Comparison of ENCODE assay signal across 18 mouse cellular contexts in genomic region chr4:126099365-126099764, GRCm38 (mm10). TPM values are rescaled to one million over a fixed set of nuclear protein-coding genes. Genes with fewer than 3 reads are reported as not detected.
DNase-seq lines count a peak whose midpoint lies in the region; ATAC-seq and TF ChIP-seq lines count a peak whose summit lies in the region.
"Had no signal": no experiment of that assay in that cellular context is flagged by ENCODE, and none has a peak within 500 bp of the region (broad histone marks: within the 10 kb centered on the region; RNA-seq: fewer than 3 reads in every experiment).

No protein-coding gene starts in this region.

- H3K36me3 ChIP-seq in heart, embryonic 14.5 days (ENCODE audit: control insufficient read depth, insufficient read depth, low read length) = peaks cover 18% of the 10 kb centered on the region
- peaks cover 0 to 26% of the 10 kb centered on the region in 2 experiments; a peak in 2 of 4 replicates for H3K36me3 ChIP-seq in MEL (ENCODE audit: control insufficient read depth in 1 of 2, insufficient read depth in 2 of 2, low read length in 2 of 2)
- no peaks in the 10 kb centered on the region for H3K36me3 ChIP-seq in liver, embryonic 16.5 days (ENCODE audit: control insufficient read depth, insufficient read depth)
- H3K36me3 ChIP-seq: midbrain, embryonic 15.5 days had no signal

- peak in 1 of 2 experiments; percentile 46; a peak in 1 of 4 replicates for TF ChIP-seq EP300 in MEL (IDR thresholded peaks at IDR 0.05; ENCODE audit: low read depth in 1 of 2, low read length in 2 of 2)

- no peak for TF ChIP-seq CTCF in MEL (IDR thresholded peaks at IDR 0.05 in 2 of 3, conservative IDR thresholded peaks at IDR 0.05 in 1 of 3; ENCODE audit: control insufficient read depth in 1 of 3, insufficient read depth in 1 of 3, low read depth in 2 of 3, low read length in 3 of 3, poor library complexity in 1 of 3, severe bottlenecking in 1 of 3)

- intact Hi-C loops in heart, postnatal 25 days (cut with DNase I) = loop anchor here (5.0 kb wide), 1 partner anchor 163 kb away; the partner anchor contains the start of gene Trappc3

- peak overlapping the region; percentile 40; the same call in 1 of the 2 replicates for H3K9ac ChIP-seq in heart, embryonic 14.5 days (ENCODE audit: low read length)
- H3K9ac ChIP-seq in MEL (ENCODE audit: control insufficient read depth, low read depth, low read length, poor library complexity, severe bottlenecking) = no peak overlapping the region
- peak overlapping the region; percentile 52 for H3K9ac ChIP-seq in liver, embryonic 16.5 days (ENCODE audit: low read depth, low read length)
- H3K9ac ChIP-seq: forebrain, embryonic 12.5 days; midbrain, embryonic 15.5 days had no signal

- no peak for TF ChIP-seq POLR2A in MEL (IDR thresholded peaks at IDR 0.05; ENCODE audit: control insufficient read depth in 1 of 2, insufficient read depth in 1 of 2, low read depth in 1 of 2, low read length in 2 of 2, poor library complexity in 1 of 2)

- peaks cover 16% of the 10 kb centered on the region for H3K79me2 ChIP-seq in MEL (ENCODE audit: control insufficient read depth, insufficient read depth, low read length, poor library complexity)

- no peak for ATAC-seq in heart, embryonic 14.5 days (ENCODE audit: insufficient number of reproducible peaks, insufficient read depth, low FRiP score, low read depth)
- no peak for ATAC-seq in liver, embryonic 16.5 days (ENCODE audit: low read depth)
- ATAC-seq: CD4-positive, CD25-positive, alpha-beta regulatory T cell, adult 4 months; hindbrain, embryonic 16.5 days; midbrain, embryonic 15.5 days had no signal

- H3K9me3 ChIP-seq in heart, embryonic 14.5 days (ENCODE audit: control insufficient read depth, low read length) = no peaks in the 10 kb centered on the region
- H3K9me3 ChIP-seq in MEL (replicated peaks; ENCODE audit: insufficient read depth, low read length) = no peaks in the 10 kb centered on the region
- H3K9me3 ChIP-seq in liver, embryonic 16.5 days (replicated peaks; ENCODE audit: control insufficient read depth, low read length) = no peaks in the 10 kb centered on the region
- H3K9me3 ChIP-seq: forebrain, embryonic 12.5 days; midbrain, embryonic 15.5 days had no signal

- DNase-seq in heart, postnatal 25 days (ENCODE audit: low spot score) = no peak
- peak; percentile 68 for DNase-seq in MEL (ENCODE audit: low read depth, low spot score)
- peak; percentile 28 for DNase-seq in c-Kit-negative CD71-positive TER-119-positive erythroid progenitor cells, embryonic 14.5 days (ENCODE audit: low read depth, low spot score)
- DNase-seq in cerebellum, postnatal 36 days = no peak
- DNase-seq in right cerebral cortex, postnatal 36 days (ENCODE audit: low spot score in 2 of 2) = no peak
- DNase-seq: adrenal gland, postnatal 10 days; cerebellum, postnatal 14 days; kidney, adult 11 months; kidney, postnatal 14 days; layer of hippocampus, adult 9-11 months; lung, postnatal 36 days; right cerebral cortex, postnatal 25 days had no signal

- 88% methylated on average over 3 of the region's 3 CpGs for whole genome bisulfite sequencing in heart, embryonic 14.5 days
- WGBS in liver, embryonic 16.5 days (ENCODE audit: insufficient replicate concordance) = 44% methylated on average over 3 of the region's 3 CpGs

- H3K4me2 ChIP-seq in heart, embryonic 14.5 days (ENCODE audit: low read length) = peak overlapping the region; percentile 41
- peak overlapping the region; percentile 49 for H3K4me2 ChIP-seq in liver, embryonic 16.5 days (ENCODE audit: low read depth, low read length)
- H3K4me2 ChIP-seq: forebrain, embryonic 12.5 days; midbrain, embryonic 15.5 days had no signal

- peak overlapping the region; percentile 56 to 77 for H3K27ac ChIP-seq in heart, embryonic 14.5 days (replicated peaks in 1 of 2; ENCODE audit: control insufficient read depth in 1 of 2, insufficient read depth in 1 of 2, low read depth in 2 of 2, low read length in 2 of 2)
- peak overlapping the region; percentile 50 for H3K27ac ChIP-seq in MEL (ENCODE audit: control insufficient read depth, low read depth, low read length)
- peak overlapping the region; percentile 89 for H3K27ac ChIP-seq in liver, embryonic 16.5 days (ENCODE audit: low read length)
- H3K27ac ChIP-seq: forebrain, embryonic 12.5 days; midbrain, embryonic 15.5 days had no signal

- H3K4me3 ChIP-seq in heart, embryonic 14.5 days (ENCODE audit: control insufficient read depth in 1 of 2, insufficient read depth in 1 of 2, low read depth in 1 of 2, low read length in 2 of 2) = no peak overlapping the region
- no peak overlapping the region for H3K4me3 ChIP-seq in MEL (ENCODE audit: control insufficient read depth in 1 of 2, insufficient read depth in 1 of 2, low read depth in 2 of 2, low read length in 2 of 2)
- peak overlapping the region; percentile 17; the same call in 1 of the 2 replicates for H3K4me3 ChIP-seq in liver, embryonic 16.5 days (ENCODE audit: low read depth, low read length)
- H3K4me3 ChIP-seq: forebrain, embryonic 12.5 days; midbrain, embryonic 15.5 days had no signal

- TF ChIP-seq RAD21 in MEL (IDR thresholded peaks at IDR 0.05; ENCODE audit: low read depth, low read length) = no peak

- no peaks in the 10 kb centered on the region for H3K27me3 ChIP-seq in heart, embryonic 14.5 days (ENCODE audit: control insufficient read depth, insufficient read depth, low read length)
- H3K27me3 ChIP-seq in MEL (ENCODE audit: control insufficient read depth in 1 of 2, insufficient read depth in 2 of 2, low read length in 2 of 2) = no peaks in the 10 kb centered on the region
- H3K27me3 ChIP-seq in liver, embryonic 16.5 days (ENCODE audit: control insufficient read depth, insufficient read depth, low read depth, low read length) = no peaks in the 10 kb centered on the region
- H3K27me3 ChIP-seq: forebrain, embryonic 12.5 days; midbrain, embryonic 15.5 days had no signal

- H3K4me1 ChIP-seq in heart, embryonic 14.5 days (ENCODE audit: control insufficient read depth in 2 of 2, insufficient read depth in 2 of 2, low read length in 2 of 2) = peaks cover 23 to 36% of the 10 kb centered on the region in 2 experiments
- peaks cover 4 to 36% of the 10 kb centered on the region in 2 experiments; a peak in 3 of 4 replicates for H3K4me1 ChIP-seq in MEL (ENCODE audit: control insufficient read depth in 1 of 2, insufficient read depth in 2 of 2, low read length in 2 of 2)
- peaks cover 54% of the 10 kb centered on the region for H3K4me1 ChIP-seq in liver, embryonic 16.5 days (ENCODE audit: control insufficient read depth, low read depth, low read length)

TF ChIP-seq in MEL, 35 proteins besides CTCF, POLR2A, EP300 and RAD21 (continues in another document):
- TF ChIP-seq CHD2 (IDR thresholded peaks at IDR 0.05; ENCODE audit: low read length) = no peak
- no peak for TF ChIP-seq MEF2A (IDR thresholded peaks at IDR 0.05; ENCODE audit: extremely low read depth, insufficient replicate concordance, low read depth, low read length, poor library complexity, severe bottlenecking)
- 0 out of 2 replicates have a peak, but pooled peaks have one; percentile 28 for TF ChIP-seq MXI1 (IDR thresholded peaks at IDR 0.05; ENCODE audit: low read depth, low read length)
- peak; percentile 37; the same call in 1 of the 2 replicates for TF ChIP-seq ETS1 (IDR thresholded peaks at IDR 0.05; ENCODE audit: low read depth, low read length)
- TF ChIP-seq RCOR1 (IDR thresholded peaks at IDR 0.05; ENCODE audit: low read depth, low read length) = 0 out of 2 replicates have a peak, but pooled peaks have one; percentile 11
- peak; percentile 37; the same call in 1 of the 2 replicates for TF ChIP-seq ZNF384 (IDR thresholded peaks at IDR 0.05; ENCODE audit: low read depth, low read length)
- TF ChIP-seq BHLHE40 (IDR thresholded peaks at IDR 0.05; ENCODE audit: borderline replicate concordance, low read depth, low read length) = no peak

RNA-seq across cellular contexts. Expression of gene Lsm10, which starts 2.9 kb away (rescaled TPM):
- polyA plus RNA-seq in heart, embryonic 14.5 days (2014; fragmentation: Nextera tagmentation; extraction: Ambion mirVana) = 45.4 and 49.1 TPM in 2 replicates
- 10 to 100 TPM; 10.7 to 12.1 TPM for total RNA-seq in heart, postnatal 25 days (2021)
- total RNA-seq in MEL (2012; rRNA removed) = 33.9 and 35.0 TPM in 2 replicates
- polyA plus RNA-seq in MEL (2012; ENCODE audit: insufficient read depth in 1 of 2, insufficient read length in 2 of 2, low read depth in 1 of 2, low replicate concordance in 2 of 2, missing spikeins in 1 of 2) = 10 to 100 TPM in 1 of 2 experiments, not detected in 1; 49.6 TPM
- polyA plus RNA-seq in liver, embryonic 16.5 days (2015; fragmentation: Nextera tagmentation; extraction: Ambion mirVana) = 23.3 and 25.3 TPM in 2 replicates

RNA-seq across cellular contexts. Expression of gene Stk40, which starts 4.4 kb away (rescaled TPM):
- 13.1 and 17.8 TPM in 2 replicates for polyA plus RNA-seq in heart, embryonic 14.5 days (2014; fragmentation: Nextera tagmentation; extraction: Ambion mirVana)
- total RNA-seq in heart, postnatal 25 days (2021) = 10 to 100 TPM; 37.6 to 38.7 TPM
- total RNA-seq in MEL (2012; rRNA removed) = 16.8 and 30.4 TPM in 2 replicates
- 100 to 1,000 TPM in 1 of 2 experiments, 10 to 100 TPM in 1; 79.4 to 270 TPM for polyA plus RNA-seq in MEL (2012; ENCODE audit: insufficient read depth in 1 of 2, insufficient read length in 2 of 2, low read depth in 1 of 2, low replicate concordance in 2 of 2, missing spikeins in 1 of 2)
- 12.7 and 12.9 TPM in 2 replicates for polyA plus RNA-seq in liver, embryonic 16.5 days (2015; fragmentation: Nextera tagmentation; extraction: Ambion mirVana)

RNA-seq across cellular contexts. Expression of gene Oscp1, which starts 41.0 kb away (rescaled TPM):
- 4.6 and 6.4 TPM in 2 replicates for polyA plus RNA-seq in heart, embryonic 14.5 days (2014; fragmentation: Nextera tagmentation; extraction: Ambion mirVana)
- total RNA-seq in heart, postnatal 25 days (2021) = 1 to 10 TPM; 1.1 to 1.7 TPM
- 4.2 and 5.7 TPM in 2 replicates for total RNA-seq in MEL (2012; rRNA removed)
- polyA plus RNA-seq in MEL (2012; ENCODE audit: insufficient read depth in 1 of 2, insufficient read length in 2 of 2, low read depth in 1 of 2, low replicate concordance in 2 of 2, missing spikeins in 1 of 2) = 1 to 10 TPM in 1 of 2 experiments, not detected in 1; 7.6 TPM
- 1.4 TPM in 2 replicates for polyA plus RNA-seq in liver, embryonic 16.5 days (2015; fragmentation: Nextera tagmentation; extraction: Ambion mirVana)

RNA-seq across cellular contexts. Expression of gene Eva1b, which starts 48.2 kb away (rescaled TPM):
- 31.8 and 33.9 TPM in 2 replicates for polyA plus RNA-seq in heart, embryonic 14.5 days (2014; fragmentation: Nextera tagmentation; extraction: Ambion mirVana)
- 10 to 100 TPM; 15.2 to 17.6 TPM for total RNA-seq in heart, postnatal 25 days (2021)
- 9.3 and 9.6 TPM in 2 replicates for total RNA-seq in MEL (2012; rRNA removed)
- polyA plus RNA-seq in MEL (2012; ENCODE audit: insufficient read depth in 1 of 2, insufficient read length in 2 of 2, low read depth in 1 of 2, low replicate concordance in 2 of 2, missing spikeins in 1 of 2) = 10 to 100 TPM in 1 of 2 experiments, not detected in 1; 12.2 TPM
- polyA plus RNA-seq in liver, embryonic 16.5 days (2015; fragmentation: Nextera tagmentation; extraction: Ambion mirVana) = 11.6 and 13.0 TPM in 2 replicates

RNA-seq across cellular contexts. Expression of gene Mrps15, which starts 52.6 kb away (rescaled TPM):
- polyA plus RNA-seq in heart, embryonic 14.5 days (2014; fragmentation: Nextera tagmentation; extraction: Ambion mirVana) = 132 and 151 TPM in 2 replicates
- total RNA-seq in heart, postnatal 25 days (2021) = 10 to 100 TPM; 81.2 to 83.1 TPM
- total RNA-seq in MEL (2012; rRNA removed) = 91.5 and 92.9 TPM in 2 replicates
- 100 to 1,000 TPM in 1 of 2 experiments, not detected in 1; 157 TPM for polyA plus RNA-seq in MEL (2012; ENCODE audit: insufficient read depth in 1 of 2, insufficient read length in 2 of 2, low read depth in 1 of 2, low replicate concordance in 2 of 2, missing spikeins in 1 of 2)
- 65.7 and 69.9 TPM in 2 replicates for polyA plus RNA-seq in liver, embryonic 16.5 days (2015; fragmentation: Nextera tagmentation; extraction: Ambion mirVana)

Comparison
In these comparisons a context has a peak if more than half of its experiments do, and no peak if none do; other contexts are left out.
1. DNase-seq: peak in MEL (single experiment) and c-Kit-negative CD71-positive TER-119-positive erythroid progenitor cells, embryonic 14.5 days (single experiment); none in heart, postnatal 25 days (single experiment), cerebellum, postnatal 36 days (0 of 2) and right cerebral cortex, postnatal 36 days (0 of 2).
2. Peak in every context shown above with its lines, with median percentiles within 50 percentile points of each other: H3K27ac ChIP-seq.